Mouse (Mus musculus): Measurements from ENCODE around the gene Kcne1.

DNA sequence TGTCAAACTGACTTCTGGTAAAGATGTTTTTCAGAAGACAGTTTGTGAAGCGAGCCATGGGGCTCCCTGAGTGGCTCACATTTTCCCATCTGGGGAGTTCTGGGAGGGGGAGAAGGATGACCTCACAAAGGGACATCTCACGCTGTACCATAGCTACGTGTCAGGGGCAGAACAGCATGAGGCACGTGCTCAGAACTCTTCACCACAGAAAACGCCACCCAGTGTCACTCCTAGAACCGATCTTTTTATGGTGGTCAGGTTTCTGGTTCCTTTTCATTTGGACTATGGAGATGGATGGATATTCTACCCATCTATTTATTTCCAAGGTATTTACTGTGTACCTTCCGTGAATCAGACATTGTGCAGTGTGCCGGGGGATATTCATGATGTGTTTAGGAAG is 37.9 kb downstream of the Kcne1 start, which contains the start of gene Fam243:
- TF ChIP-seq CTCF (IDR thresholded peaks at IDR 0.05; ENCODE audit: borderline replicate concordance, control insufficient read depth, extremely low read depth, insufficient read depth, low read length, poor library complexity): no peak
- TF ChIP-seq POLR2A (IDR thresholded peaks at IDR 0.05; ENCODE audit: control insufficient read depth, extremely low read depth, insufficient read depth, low read length, poor library complexity): no peak

Measured in thymus, adult 2 months (tissue).